Mouse (Mus musculus): ENCODE measurements around the gene Commd3.

Gene Commd3

GRCm38 (mm10) chr2:18687671-18688170 is 15.5 kb downstream of the Commd3 start:
- DNase-seq (ENCODE audit: low spot score): no peak

- DNase-seq (ENCODE audit: low spot score): no peak
Measured at GRCm38 (mm10) chr2:18688286-18688685, 16.1 kb downstream of the Commd3 start.

GRCm38 (mm10) chr2:18688708-18689063 is 16.5 kb downstream of the Commd3 start:
- DNase-seq (ENCODE audit: low spot score): peak; percentile 45

- peak; percentile 63 for DNase-seq (ENCODE audit: low spot score)
Measured at GRCm38 (mm10) chr2:18689064-18689921, 17.1 kb downstream of the Commd3 start.

GRCm38 (mm10) chr2:18690055-18690691 is 18.0 kb downstream of the Commd3 start:
- peak; percentile 30 for DNase-seq (ENCODE audit: low spot score)

GRCm38 (mm10) chr2:18690756-18691155 is 18.6 kb downstream of the Commd3 start:
- no peak for DNase-seq (ENCODE audit: low spot score)

- DNase-seq (ENCODE audit: low spot score): no peak
Measured at GRCm38 (mm10) chr2:18692031-18692430, 19.8 kb downstream of the Commd3 start.

GRCm38 (mm10) chr2:18692548-18692947 is 20.4 kb downstream of the Commd3 start:
- DNase-seq (ENCODE audit: low spot score): no peak

- DNase-seq (ENCODE audit: low spot score): no peak
Measured at GRCm38 (mm10) chr2:18693491-18693870, 21.3 kb downstream of the Commd3 start.

- DNase-seq (ENCODE audit: low spot score): peak; percentile 88
Measured at GRCm38 (mm10) chr2:18693871-18694610, 21.9 kb downstream of the Commd3 start, which contains the start of gene Spag6. Spag6 (plus strand) TSS chr2:18694032.

- DNase-seq (ENCODE audit: low spot score): no peak
Measured at GRCm38 (mm10) chr2:18694611-18694950, 22.4 kb downstream of the Commd3 start.

- no peak for DNase-seq (ENCODE audit: low spot score)
Measured at GRCm38 (mm10) chr2:18695163-18695562, 23.0 kb downstream of the Commd3 start.

- DNase-seq (ENCODE audit: low spot score): no peak
Measured at GRCm38 (mm10) chr2:18695629-18696150, 23.5 kb downstream of the Commd3 start.

- DNase-seq (ENCODE audit: low spot score): no peak
Measured at GRCm38 (mm10) chr2:18697591-18698244, 25.5 kb downstream of the Commd3 start.

- peak; percentile 11 for DNase-seq (ENCODE audit: low spot score)
Measured at GRCm38 (mm10) chr2:18698663-18699385, 26.6 kb downstream of the Commd3 start.

- no peak for DNase-seq (ENCODE audit: low spot score)
Measured at GRCm38 (mm10) chr2:18699401-18699990, 27.3 kb downstream of the Commd3 start.

- no peak for DNase-seq (ENCODE audit: low spot score)
Measured at GRCm38 (mm10) chr2:18710356-18710755, 38.2 kb downstream of the Commd3 start.

GRCm38 (mm10) chr2:18713071-18713470 is 40.9 kb downstream of the Commd3 start:
- no peak for DNase-seq (ENCODE audit: low spot score)

- no peak for DNase-seq (ENCODE audit: low spot score)
Measured at GRCm38 (mm10) chr2:18714337-18714736, 42.2 kb downstream of the Commd3 start.

GRCm38 (mm10) chr2:18718521-18718920 is 46.3 kb downstream of the Commd3 start:
- no peak for DNase-seq (ENCODE audit: low spot score)
